In genomic region chr9:61445711-61446222, GRCm38 (mm10) we compare ENCODE assay signal across 12 mouse cellular contexts.
DNase-seq lines count a peak whose midpoint lies in the region; ATAC-seq lines count a peak whose summit lies in the region.
"Had no signal": no experiment of that assay in that cellular context is flagged by ENCODE, and none has a peak within 500 bp of the region (broad histone marks: within the 10 kb centered on the region; RNA-seq: fewer than 3 reads in every experiment).

No protein-coding gene starts in this region.

- H3K4me1 ChIP-seq in neural tube, embryonic 11.5 days (ENCODE audit: control insufficient read depth, insufficient read depth, low read length): peaks cover 19% of the 10 kb centered on the region

- H3K9ac ChIP-seq in neural tube, embryonic 11.5 days (ENCODE audit: low read length): no peak overlapping the region
- H3K9ac ChIP-seq: forebrain, embryonic 15.5 days; liver, postnatal 0 days had no signal

- ATAC-seq in neural tube, embryonic 11.5 days (ENCODE audit: insufficient read depth, low FRiP score, low TSS enrichment): no peak
- ATAC-seq: forebrain, embryonic 15.5 days; liver, postnatal 0 days had no signal

- no peaks in the 10 kb centered on the region for H3K27me3 ChIP-seq in neural tube, embryonic 11.5 days (ENCODE audit: control insufficient read depth, insufficient read depth, low read length)
- H3K27me3 ChIP-seq: forebrain, embryonic 15.5 days had no signal

- DNase-seq in adrenal gland, postnatal 14 days: peak; percentile 34
- DNase-seq in adrenal gland, adult 2 months: no peak
- DNase-seq in retina, postnatal 1 day: peak; percentile 39
- DNase-seq in retina, embryonic 14.5 days (ENCODE audit: low spot score): no peak
- DNase-seq in heart, adult 9 months (ENCODE audit: low spot score in 2 of 2): peak; percentile 56 to 67
- peak; percentile 30 for DNase-seq in neural tube, embryonic 11.5 days (ENCODE audit: low spot score)
- no peak for DNase-seq in left cerebral cortex, adult 8-10 months (ENCODE audit: low spot score in 2 of 2)
- no peak for DNase-seq in layer of hippocampus, adult 8-10 months (ENCODE audit: low spot score in 2 of 2)
- DNase-seq: adrenal gland, adult 8-10 months; cerebellum, adult 8-10 months; liver, postnatal 0 days had no signal

- 10% methylated on average over 5 of the region's 5 CpGs for WGBS in neural tube, embryonic 11.5 days

- no peak overlapping the region for H3K4me3 ChIP-seq in neural tube, embryonic 11.5 days (ENCODE audit: low read depth, low read length)
- H3K4me3 ChIP-seq: forebrain, embryonic 15.5 days had no signal

- H3K4me2 ChIP-seq in neural tube, embryonic 11.5 days (ENCODE audit: low read depth): no peak overlapping the region
- H3K4me2 ChIP-seq: forebrain, embryonic 15.5 days had no signal

- no peaks in the 10 kb centered on the region for H3K9me3 ChIP-seq in neural tube, embryonic 11.5 days (ENCODE audit: control insufficient read depth, low read length)
- H3K9me3 ChIP-seq: forebrain, embryonic 15.5 days had no signal

- no peak overlapping the region for H3K27ac ChIP-seq in neural tube, embryonic 11.5 days (ENCODE audit: low read depth, low read length)
- H3K27ac ChIP-seq: forebrain, embryonic 15.5 days had no signal

- no peaks in the 10 kb centered on the region for H3K36me3 ChIP-seq in neural tube, embryonic 11.5 days (ENCODE audit: control insufficient read depth, insufficient read depth, low read length)
- H3K36me3 ChIP-seq: forebrain, embryonic 15.5 days had no signal

Comparison
In these comparisons a context has a peak if more than half of its experiments do, and no peak if none do; other contexts are left out.
1. DNase-seq: peak in adrenal gland, postnatal 14 days (single experiment), retina, postnatal 1 day (single experiment), heart, adult 9 months (2 of 2) and neural tube, embryonic 11.5 days (single experiment); none in adrenal gland, adult 2 months (single experiment), retina, embryonic 14.5 days (single experiment), left cerebral cortex, adult 8-10 months (0 of 2) and layer of hippocampus, adult 8-10 months (0 of 2).